Mouse (Mus musculus): ENCODE data around the gene Vldlr.

Gene Vldlr

GRCm38 (mm10) chr19:27216318-27216717, at the start of gene Vldlr:
Vldlr (plus strand) TSS chr19:27216484.
- peak in 1 of 2 experiments; percentile 54 for DNase-seq

DNA sequence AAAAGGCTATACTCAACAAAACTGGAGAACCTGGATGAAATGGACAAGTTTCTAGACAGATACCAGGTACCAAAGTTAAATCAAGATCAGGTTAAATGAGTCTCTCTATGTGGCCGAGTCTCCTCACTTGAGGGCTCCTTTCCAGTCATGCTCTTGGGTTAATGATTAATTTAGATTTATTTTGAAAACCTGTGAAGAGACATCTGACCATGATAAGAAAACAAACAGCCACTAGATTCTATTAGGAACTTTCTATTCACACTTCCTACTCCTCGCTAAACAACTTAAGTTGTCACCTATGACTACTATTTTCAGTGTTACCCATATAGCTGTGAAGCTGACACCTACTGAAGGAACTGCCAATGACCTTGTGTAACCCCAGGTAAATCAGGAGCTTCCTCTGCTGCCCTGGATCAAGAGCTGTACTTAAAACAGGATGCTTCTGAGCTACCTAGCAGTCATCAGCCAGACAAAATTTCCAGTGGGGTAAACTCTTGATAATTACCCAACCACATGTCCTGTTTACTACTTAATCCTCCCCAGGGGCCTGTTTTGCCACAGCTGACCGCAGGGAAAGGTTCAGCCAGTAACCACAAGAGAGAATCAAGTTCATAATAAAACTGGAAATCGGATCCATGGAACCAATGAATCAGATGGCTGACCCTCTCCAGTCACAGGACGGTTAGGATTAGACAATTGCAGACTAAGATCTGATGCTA, 48.5 kb upstream of the Vldlr start:
- DNase-seq: no peak

GRCm38 (mm10) chr19:27173836-27174235, 42.4 kb upstream of the Vldlr start:
- DNase-seq: no peak

- DNase-seq: no peak
Measured at GRCm38 (mm10) chr19:27175617-27176016, 40.7 kb upstream of the Vldlr start.

DNA sequence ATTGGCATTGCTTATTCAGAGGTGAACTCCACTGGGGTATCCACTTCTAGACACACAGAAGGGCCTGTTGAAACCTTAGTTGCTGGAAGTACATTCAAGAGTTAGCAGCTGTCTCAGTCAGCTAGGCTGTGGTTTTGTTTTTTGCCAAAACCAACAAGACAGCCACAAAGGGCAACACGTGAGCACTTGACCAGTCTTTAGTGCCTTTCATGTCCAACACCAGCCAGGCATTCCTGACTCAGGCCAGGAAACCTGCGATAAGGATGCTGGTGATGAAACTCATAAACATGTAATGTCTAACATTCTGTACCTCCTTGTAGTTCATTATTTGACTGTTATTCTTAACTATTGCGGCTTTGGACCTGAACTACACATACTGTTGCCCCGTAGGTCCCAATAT, 39.7 kb upstream of the Vldlr start:
- DNase-seq: no peak

DNA sequence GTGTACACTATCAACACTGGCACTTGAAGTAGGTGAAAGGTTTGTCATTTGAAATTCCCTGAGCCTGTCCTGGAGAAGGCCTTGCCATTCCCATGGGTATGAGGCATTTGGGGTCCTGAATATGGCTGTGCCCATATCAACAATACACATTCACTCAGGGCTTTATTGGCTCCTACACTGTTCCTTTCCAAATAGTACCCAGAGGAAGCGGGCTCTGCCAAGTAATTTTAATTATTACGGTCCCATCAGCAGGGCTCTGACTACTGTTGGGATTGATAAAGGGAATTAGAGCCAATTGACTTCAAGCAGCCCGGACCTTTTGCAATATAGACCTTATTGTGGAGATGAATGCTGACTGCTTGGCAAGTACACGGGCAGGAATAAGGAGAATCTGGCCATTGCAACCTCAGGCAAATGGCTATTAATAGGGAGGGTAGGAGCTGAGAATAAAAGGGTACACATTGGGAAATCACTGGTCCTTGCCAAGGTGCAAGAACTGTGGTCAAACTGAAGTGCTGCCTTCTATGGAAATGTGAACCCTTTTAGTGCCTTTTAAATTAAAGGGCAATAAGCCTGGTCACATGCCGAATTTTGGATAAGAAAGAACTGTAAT, 38.0 kb upstream of the Vldlr start:
- DNase-seq: no peak

DNA sequence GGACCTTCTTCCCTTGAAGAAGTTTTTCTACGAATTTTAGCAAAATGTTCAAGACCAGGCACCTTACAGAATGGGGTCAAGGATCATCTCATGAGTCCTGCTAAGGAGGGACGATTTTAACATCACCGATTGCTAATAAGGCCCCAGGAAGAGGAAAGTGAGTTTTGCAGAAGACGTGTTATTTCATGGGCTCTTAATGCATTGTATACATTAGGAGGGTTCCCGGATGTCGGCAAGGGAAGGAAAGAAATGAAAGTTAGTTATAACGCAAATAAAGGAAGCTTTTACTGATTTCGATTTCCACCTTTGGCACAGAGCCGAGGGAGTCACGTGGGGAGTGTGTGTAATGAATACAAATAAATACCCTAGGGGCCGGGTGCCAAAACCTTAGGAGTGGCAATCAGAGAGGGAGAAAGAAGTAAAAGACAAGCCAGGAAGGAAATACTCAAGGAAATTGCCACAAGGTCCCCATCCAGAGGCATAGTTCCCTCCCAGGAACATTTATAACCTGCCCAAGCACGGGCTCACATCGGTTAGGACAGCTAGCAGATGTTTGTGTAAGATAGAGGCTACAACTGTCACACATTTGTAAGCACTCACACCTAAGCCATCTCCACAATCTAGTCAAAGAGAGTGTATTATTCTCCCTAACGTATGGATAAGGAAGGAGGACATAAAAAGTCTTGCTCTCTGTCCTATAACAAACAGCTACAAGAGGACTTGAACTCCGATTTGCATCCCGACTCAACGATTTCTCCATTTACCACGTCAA, 35.7 kb upstream of the Vldlr start:
- peak in 1 of 2 experiments; percentile 33 for DNase-seq

DNA sequence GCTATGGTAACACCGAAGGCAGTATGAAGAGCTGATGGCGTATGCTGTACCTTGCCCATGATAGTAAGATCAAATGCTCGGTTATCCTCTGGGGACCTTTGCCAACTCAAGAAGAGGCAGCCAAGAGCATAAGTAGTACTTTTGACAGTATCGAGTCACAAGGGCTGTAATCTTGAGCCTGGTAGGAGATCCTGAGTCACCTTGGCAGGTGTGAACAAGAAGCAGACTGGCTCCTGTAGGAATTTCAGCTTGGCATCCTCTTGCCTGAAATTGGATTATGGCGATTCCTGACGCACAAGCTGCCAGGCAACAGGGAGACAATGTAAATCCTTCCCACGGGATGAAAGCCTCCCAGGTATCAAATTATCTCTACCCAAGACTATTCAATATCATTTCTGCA, 32.8 kb upstream of the Vldlr start:
- peak in 1 of 2 experiments; percentile 11 for DNase-seq

- no peak for DNase-seq
Measured at GRCm38 (mm10) chr19:27203711-27204238, 12.5 kb upstream of the Vldlr start.

GRCm38 (mm10) chr19:27210991-27211390, 5.3 kb upstream of the Vldlr start:
- peak; percentile 61 to 76 for DNase-seq

DNA sequence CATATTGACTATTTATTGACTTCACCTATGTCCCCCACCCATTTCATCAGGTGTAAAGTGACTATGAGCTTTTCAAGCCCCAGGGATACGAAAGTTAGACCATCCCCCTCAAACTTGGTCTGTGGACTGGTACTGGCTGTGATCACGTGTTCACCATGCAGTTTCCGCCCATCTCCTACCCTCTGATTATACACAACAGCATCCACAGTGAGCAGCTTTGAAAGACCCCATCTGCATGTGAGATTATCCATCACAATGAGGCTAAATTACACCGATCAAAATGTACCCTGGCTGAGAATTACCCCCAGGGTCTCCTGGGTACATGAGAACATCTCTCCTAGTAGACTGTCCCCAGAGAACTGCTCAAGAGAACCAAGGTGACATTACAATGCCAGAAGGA, 688 bp upstream of the Vldlr start:
- DNase-seq: no peak

- DNase-seq: peak; percentile 83 to 85
Measured at GRCm38 (mm10) chr19:27216767-27217403, 601 bp downstream of the Vldlr start.

DNA sequence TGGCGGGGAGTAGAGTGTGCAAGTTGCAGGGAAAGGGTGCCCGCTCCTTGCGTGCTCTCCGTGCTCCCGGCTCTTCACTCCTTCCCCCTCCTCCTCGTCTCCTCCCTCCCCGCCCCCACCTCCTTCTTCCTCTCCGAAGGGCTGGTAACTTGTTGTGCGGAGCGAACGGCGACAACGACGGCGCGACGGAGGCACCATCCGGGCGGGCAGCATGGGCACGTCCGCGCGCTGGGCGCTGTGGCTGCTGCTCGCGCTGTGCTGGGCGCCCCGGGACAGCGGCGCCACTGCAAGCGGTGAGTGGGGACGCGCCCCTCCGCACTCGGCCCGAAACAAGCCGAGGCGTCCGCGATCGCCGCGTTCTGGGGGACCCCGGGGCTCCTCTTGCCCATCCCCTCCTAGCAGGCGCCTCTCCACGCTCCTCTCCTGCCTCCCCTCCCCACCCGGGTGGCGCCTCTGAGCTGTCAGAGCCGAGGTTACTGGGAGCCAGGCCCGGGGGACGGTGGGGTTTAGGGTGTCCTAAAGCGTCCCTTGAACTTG, 1.2 kb downstream of the Vldlr start:
- peak; percentile 80 to 83 for DNase-seq

DNA sequence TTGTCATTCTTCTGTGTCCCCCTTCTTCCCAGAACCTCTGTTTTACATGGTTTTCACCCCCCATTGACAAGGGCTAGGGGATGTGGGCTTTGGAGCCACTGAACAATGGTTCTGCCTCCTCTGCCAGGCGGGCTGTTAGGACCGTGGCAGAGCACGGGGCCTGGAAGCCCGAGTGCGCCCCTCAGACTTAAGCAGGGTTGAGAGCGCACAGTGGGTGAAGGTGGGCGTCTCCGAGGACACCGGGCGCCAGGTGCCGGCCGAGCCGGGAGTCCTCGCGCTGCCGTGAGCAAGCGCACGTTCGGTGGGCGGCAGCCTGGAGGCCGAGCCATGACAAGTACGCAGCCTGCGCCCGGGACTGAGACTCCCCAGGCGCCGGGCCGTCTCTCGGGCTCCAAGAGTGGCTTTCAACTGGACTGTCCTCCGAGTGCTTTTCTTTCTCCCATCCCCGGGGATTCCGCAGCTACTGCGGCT, 1.7 kb downstream of the Vldlr start:
- DNase-seq: peak in 1 of 2 experiments; percentile 66

DNA sequence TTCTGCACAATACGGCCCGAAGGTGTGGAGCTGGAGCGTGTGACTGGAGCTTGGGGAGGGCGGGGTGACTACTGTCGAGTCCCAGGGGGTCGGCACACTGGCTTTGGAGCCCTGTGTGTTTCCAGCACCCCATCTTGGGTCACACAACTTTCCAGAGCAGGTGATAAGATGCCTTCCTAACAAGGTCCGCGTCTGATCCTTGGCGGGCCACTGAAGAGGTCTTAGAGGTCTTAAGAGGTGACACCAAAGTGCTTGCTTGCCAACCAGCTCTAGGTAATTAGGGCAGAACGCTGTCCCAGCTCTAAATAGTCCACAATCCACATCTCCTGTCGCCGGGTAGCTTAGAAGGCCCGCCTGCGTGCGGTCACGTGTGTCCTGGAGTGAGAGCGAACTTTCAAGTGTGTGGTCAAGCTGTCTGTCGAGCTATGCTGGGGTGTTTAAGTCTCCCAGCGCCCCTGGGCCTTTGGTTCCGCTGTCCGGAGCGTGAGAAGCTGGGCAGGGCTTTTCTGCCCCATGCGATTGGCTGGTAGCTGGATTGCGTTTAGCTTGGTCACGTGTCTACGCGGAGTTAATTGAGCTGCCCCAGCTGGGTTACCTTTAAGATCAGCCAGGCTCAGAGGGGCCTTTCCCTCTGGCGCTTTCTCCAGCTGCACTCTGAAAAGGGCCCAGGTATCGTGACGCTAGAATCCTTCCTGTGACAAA, 2.4 kb downstream of the Vldlr start:
- peak; percentile 77 to 79 for DNase-seq

DNA sequence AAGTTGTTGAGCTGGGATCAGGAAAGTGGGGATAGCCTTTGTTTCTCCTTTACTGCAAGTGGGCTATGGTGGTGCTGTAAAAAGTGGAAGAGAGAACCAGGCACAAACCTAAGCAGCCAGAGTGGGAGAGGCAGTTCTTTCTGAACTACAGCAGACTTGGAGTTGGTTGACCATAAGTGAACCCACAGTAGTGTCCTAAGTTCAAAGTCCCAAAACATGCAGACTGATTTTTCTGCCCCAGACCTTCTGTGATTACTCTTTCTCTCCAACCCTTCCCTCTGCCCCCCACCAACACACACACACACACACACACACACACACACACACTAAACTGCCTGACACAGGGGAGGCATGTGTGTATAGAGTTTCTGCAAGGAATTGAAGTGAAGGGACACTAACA, 3.3 kb downstream of the Vldlr start:
- no peak for DNase-seq

DNA sequence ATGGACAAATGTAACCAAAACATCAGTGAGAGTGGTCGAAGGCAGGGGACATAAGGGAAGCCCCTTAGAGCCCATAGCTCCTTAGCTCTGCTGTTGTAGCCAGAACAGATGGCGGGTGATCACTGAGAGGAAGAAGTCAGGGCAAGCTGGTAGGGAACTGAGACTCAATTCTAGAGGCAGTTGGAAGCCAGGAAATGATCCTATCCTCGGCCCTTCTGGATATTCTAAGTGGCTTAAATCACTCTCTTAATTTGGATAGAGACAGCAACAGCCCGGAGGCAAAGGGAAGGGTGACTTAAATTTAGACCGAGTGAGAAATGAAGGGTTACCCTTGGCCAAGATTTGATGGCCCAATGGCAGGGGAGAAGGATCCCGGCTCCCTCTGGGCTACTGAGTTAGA, 6.8 kb downstream of the Vldlr start:
- DNase-seq: peak; percentile 62 to 68

DNA sequence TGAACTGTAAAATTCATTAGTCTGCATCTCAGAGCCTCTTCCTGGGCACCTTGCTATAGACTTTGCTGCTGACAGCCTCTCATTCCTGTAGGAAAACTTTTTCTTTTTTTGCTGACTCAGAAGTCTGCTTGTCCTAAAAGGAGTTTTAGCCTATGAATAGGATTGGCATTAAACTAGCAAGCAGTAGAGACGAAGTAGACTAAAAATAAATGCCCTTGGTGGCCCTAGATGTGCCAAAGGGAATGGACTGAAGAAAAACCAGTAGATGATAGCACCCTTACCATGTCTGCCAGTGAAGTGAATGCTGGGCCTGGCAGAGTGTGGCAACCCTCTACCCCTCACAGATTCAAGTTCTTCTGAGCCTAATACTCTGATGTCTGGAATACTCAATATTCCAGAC, 8.1 kb downstream of the Vldlr start:
- no peak for DNase-seq

DNA sequence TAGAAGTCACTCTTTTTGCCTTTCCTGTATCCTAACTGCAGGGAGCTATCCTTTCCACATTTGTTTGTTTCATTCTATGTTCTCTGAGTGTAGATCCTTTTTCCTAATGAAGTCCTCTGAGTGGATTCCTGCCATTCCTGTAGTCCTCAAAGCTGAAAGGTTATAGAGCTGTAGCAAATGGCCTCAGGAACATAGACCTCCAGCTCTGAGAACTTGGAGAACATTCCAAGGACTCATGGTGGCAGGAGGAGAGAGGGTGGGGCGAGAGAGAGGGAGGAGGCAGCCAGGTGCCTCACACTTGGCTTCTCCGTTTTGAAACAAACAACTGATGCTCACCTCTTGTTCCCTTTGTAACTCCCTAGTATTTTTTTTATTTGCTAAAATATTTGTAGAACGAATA, 10.3 kb downstream of the Vldlr start:
- DNase-seq: no peak

- DNase-seq: peak in 1 of 2 experiments; percentile 23
Measured at GRCm38 (mm10) chr19:27227131-27227530, 10.8 kb downstream of the Vldlr start.

DNA sequence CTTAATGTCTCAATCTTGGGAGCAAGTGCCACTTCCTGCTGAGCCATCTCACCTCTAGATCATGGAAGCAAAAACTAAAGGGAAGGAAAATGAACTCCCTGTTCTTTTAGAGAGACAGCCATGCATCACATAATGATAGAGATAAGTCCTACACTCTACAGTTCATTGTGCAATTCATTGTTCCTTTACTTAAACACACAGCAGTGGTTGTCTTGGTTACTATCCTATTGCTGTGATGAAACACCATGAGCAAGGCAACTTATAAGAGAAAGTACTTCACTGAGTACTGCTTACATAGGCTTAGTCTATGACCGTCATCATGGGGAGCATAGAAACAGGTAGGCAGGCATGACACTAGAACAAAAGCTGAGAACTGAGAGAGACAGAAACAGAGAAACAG, 12.0 kb downstream of the Vldlr start:
- no peak for DNase-seq

DNA sequence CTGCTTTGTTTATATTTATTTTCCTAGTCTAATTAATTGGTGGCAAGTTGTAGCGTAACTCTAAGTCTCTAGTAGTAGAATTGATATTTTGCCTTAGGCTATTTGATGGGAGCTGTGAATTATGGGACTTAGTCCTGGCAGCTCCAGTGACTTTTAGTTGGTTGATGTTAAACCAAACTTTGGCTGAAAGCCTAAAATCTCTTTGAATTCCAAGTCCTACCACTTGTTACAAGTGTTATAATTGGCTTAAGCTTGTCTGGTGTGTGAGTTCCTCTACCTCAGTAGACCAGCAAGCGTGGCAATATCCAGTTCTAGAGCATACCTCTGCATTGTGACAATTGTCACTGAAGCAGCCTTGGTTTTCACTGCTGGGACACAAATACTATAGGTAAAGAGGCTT, 17.1 kb downstream of the Vldlr start:
- DNase-seq: no peak

Data from cerebellum, postnatal 25 days (tissue).